Mouse (Mus musculus) stomach, postnatal 0 days (tissue): Measurements from ENCODE around the gene Cd59b. TPM values are rescaled to one million over a fixed set of nuclear protein-coding genes. Genes with fewer than 3 reads are reported as not detected.

Experiments used
- ATAC-seq: fragments of 200-750 bp; cut with Nextera tagmentation; 2 replicates; pipeline ENCODE4 v1.8.0; 2017; ENCODE audit not compliant: low FRiP score, low TSS enrichment
- DNase-seq: peaks from one replicate; pipeline ENCODE4 v3.0.0-alpha.2; 2016; ENCODE audit warnings: low spot score
- H3K27ac ChIP-seq: fragments of 300-500 bp; sonication (generic); replicated peaks from 2 replicates; pipeline ENCODE4 v1.5.1; 2014; ENCODE audit warnings: mild to moderate bottlenecking, control low read depth
- H3K27me3 ChIP-seq: fragments of 300-500 bp; sonication (generic); 2 replicates; pipeline ENCODE4 v1.6.1; 2014; ENCODE audit warnings: low read length; ENCODE audit not compliant: control insufficient read depth, insufficient read depth
- H3K36me3 ChIP-seq: fragments of 300-500 bp; sonication (generic); 2 replicates; pipeline ENCODE4 v1.6.1; 2014; ENCODE audit warnings: low read length, mixed read lengths; ENCODE audit not compliant: control insufficient read depth, insufficient read depth
- H3K4me1 ChIP-seq: fragments of 300-500 bp; sonication (generic); replicated peaks from 2 replicates; pipeline ENCODE4 v1.6.1; 2014; ENCODE audit warnings: antibody characterized with exemption; ENCODE audit not compliant: control insufficient read depth, insufficient read depth
- H3K4me2 ChIP-seq: fragments of 300-500 bp; sonication (generic); replicated peaks from 2 replicates; pipeline ENCODE4 v1.6.1; 2014; ENCODE audit warnings: low read depth, mild to moderate bottlenecking, control low read depth, moderate library complexity
- H3K4me3 ChIP-seq: fragments of 300-500 bp; sonication (generic); 2 replicates; pipeline ENCODE4 v1.5.1; 2014; ENCODE audit warnings: low read depth, low read length, control low read depth
- H3K9ac ChIP-seq: fragments of 300-500 bp; sonication (generic); 2 replicates; pipeline ENCODE4 v1.6.1; 2014; ENCODE audit warnings: mild to moderate bottlenecking, low read length, control low read depth, mixed read lengths
- H3K9me3 ChIP-seq: fragments of 300-500 bp; sonication (generic); 2 replicates; pipeline ENCODE4 v1.6.1; 2016; ENCODE audit warnings: low read length; ENCODE audit not compliant: control insufficient read depth
- CTCF ChIP-seq: IDR thresholded peaks from 2 replicates; pipeline ENCODE4 v1.5.1; 2016; ENCODE audit warnings: antibody characterized with exemption, low read depth, mild to moderate bottlenecking, moderate library complexity
- EP300 ChIP-seq: optimal IDR thresholded peaks from 2 replicates; pipeline ENCODE3; 2016; ENCODE audit warnings: antibody characterized with exemption
- WGBS: fragments of 180-500 bp; shearing (Covaris S2); extraction: QIAGEN DNeasy Blood & Tissue Kit; methylation state at CpG from one replicate; pipeline ENCODE4 v1.1.7; 2014; 5-methylcytosine and 5-hydroxymethylcytosine counted together
- polyA plus RNA-seq: library from polyadenylated mRNA; unstranded; fragments of >200 nt; fragmentation: Nextera tagmentation; extraction: Ambion mirVana; gene quantifications from 2 replicates; pipeline ENCODE4 v1.2.1, GENCODE M21; 2015

The Cd59b gene
- 5.5 and 6.4 TPM in 2 replicates for polyA plus RNA-seq

- 8% methylated on average over 13 of the region's 13 CpGs for WGBS
Observed at GRCm38 (mm10) chr2:104069704-104070185, at the start of gene Cd59b. Gene Cd59b (plus strand): TSS chr2:104069849.

GRCm38 (mm10) chr2:104023096-104023495 lies 46.6 kb upstream of the Cd59b start:
- TF ChIP-seq CTCF (no peak), EP300 (no peak)
- ATAC-seq, result no peak
- WGBS, result 70% methylated on average over 7 of the region's 7 CpGs

More at GRCm38 (mm10) chr2:104069704-104070185, at the start of gene Cd59b:
- Histone ChIP-seq H3K9ac (0 out of 2 replicates have a peak within 1 kb of the TSS, but pooled peaks have one; percentile 13), H3K4me1 (no peaks in the 10 kb centered on the region), H3K9me3 (no peaks in the 10 kb centered on the region), H3K4me3 (peak within 1 kb of the TSS; percentile 32), H3K4me2 (peak within 1 kb of the TSS; percentile 47), H3K36me3 (no peaks in the 10 kb centered on the region), H3K27me3 (no peaks in the 10 kb centered on the region), H3K27ac (no peak within 1 kb of the TSS)
- ATAC-seq, result peak; percentile 89
- DNase-seq, result peak; percentile 85
- TF ChIP-seq EP300, result no peak
- TF ChIP-seq CTCF, result no peak

GRCm38 (mm10) chr2:104024656-104025055 lies 45.0 kb upstream of the Cd59b start:
- Histone ChIP-seq H3K4me3 (no peak overlapping the region), H3K27me3 (no peaks in the 10 kb centered on the region), H3K36me3 (no peaks in the 10 kb centered on the region), H3K9ac (no peak overlapping the region), H3K4me2 (no peak overlapping the region), H3K9me3 (no peaks in the 10 kb centered on the region), H3K4me1 (no peaks in the 10 kb centered on the region), H3K27ac (no peak overlapping the region)
- ATAC-seq, result no peak
- no peak for DNase-seq
- no peak for TF ChIP-seq EP300
- no peak for TF ChIP-seq CTCF
- 87% methylated on average over 4 of the region's 4 CpGs for WGBS

More at GRCm38 (mm10) chr2:104023096-104023495, 46.6 kb upstream of the Cd59b start:
- Histone ChIP-seq H3K4me2 (no peak overlapping the region), H3K4me3 (no peak overlapping the region), H3K4me1 (no peaks in the 10 kb centered on the region), H3K36me3 (no peaks in the 10 kb centered on the region), H3K9ac (no peak overlapping the region), H3K27ac (no peak overlapping the region), H3K9me3 (no peaks in the 10 kb centered on the region), H3K27me3 (no peaks in the 10 kb centered on the region)
- DNase-seq, result no peak

DNA sequence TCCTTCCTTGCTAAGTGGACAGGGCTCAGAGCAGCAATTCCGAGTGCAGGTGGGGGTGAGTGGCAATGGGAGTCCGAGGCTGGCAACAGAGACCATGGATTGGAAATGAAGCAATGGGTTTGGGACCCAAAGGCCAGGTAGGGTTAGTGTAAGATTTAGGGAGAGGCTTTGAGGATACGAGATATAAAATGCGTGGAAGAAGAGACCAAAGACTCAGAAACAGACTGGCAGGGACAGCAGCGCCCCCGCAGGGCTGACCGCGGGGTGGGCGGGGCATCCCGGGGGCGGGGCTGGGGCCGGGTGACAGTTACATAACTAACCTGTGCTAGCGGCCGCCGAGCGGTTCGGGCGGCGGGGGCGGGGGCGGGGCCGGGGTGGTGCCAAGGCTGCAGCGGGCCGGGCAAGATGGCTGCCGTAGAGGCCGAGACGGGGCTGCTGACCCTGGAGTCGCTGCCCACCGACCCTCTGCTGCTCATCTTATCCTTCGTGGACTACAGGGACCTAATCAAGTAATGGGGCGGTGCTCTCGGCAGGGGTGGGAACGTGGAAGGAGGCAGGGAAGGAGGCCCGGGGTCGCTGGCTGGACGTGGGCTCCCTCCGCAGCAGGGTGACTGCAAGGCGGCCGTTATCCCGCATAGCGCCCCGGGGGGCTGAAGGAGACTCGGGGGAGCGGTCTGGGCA lies 42.1 kb upstream of the Cd59b start, which contains the start of gene Fbxo3:
Gene Fbxo3 (plus strand): TSS at position 264 of the 681 bp plus-strand sequence.
- ATAC-seq, result peak; percentile 96
- peak within 1 kb of the TSS; percentile 97 for H3K4me3 ChIP-seq
- no peaks in the 10 kb centered on the region for H3K9me3 ChIP-seq
- peak within 1 kb of the TSS; percentile 77 for H3K27ac ChIP-seq
- H3K9ac ChIP-seq, result peak within 1 kb of the TSS; percentile 97
- no peaks in the 10 kb centered on the region for H3K27me3 ChIP-seq
- peak within 1 kb of the TSS; percentile 87 for H3K4me2 ChIP-seq
- DNase-seq, result peak; percentile 95
- TF ChIP-seq CTCF, result peak; percentile 56
- no peak for TF ChIP-seq EP300
- no peaks in the 10 kb centered on the region for H3K4me1 ChIP-seq
- H3K36me3 ChIP-seq, result no peaks in the 10 kb centered on the region
- under 1% methylated on average over 44 of the region's 44 CpGs for WGBS

GRCm38 (mm10) chr2:104028139-104028723 lies 41.4 kb upstream of the Cd59b start, which contains the start of gene 4931422A03Rik:
Gene 4931422A03Rik (minus strand): TSS chr2:104028361.
- no peaks in the 10 kb centered on the region for H3K4me1 ChIP-seq
- under 1% methylated on average over 32 of the region's 32 CpGs for WGBS
- H3K4me2 ChIP-seq, result peak within 1 kb of the TSS; percentile 87
- DNase-seq, result peak; percentile 42
- H3K4me3 ChIP-seq, result peak within 1 kb of the TSS; percentile 97
- no peak for TF ChIP-seq CTCF
- no peak for TF ChIP-seq EP300
- no peaks in the 10 kb centered on the region; the same call in 1 of the 2 replicates for H3K36me3 ChIP-seq
- peak within 1 kb of the TSS; percentile 77 for H3K27ac ChIP-seq
- H3K27me3 ChIP-seq, result no peaks in the 10 kb centered on the region
- no peaks in the 10 kb centered on the region for H3K9me3 ChIP-seq
- H3K9ac ChIP-seq, result peak within 1 kb of the TSS; percentile 97
- ATAC-seq, result peak; percentile 65

DNA sequence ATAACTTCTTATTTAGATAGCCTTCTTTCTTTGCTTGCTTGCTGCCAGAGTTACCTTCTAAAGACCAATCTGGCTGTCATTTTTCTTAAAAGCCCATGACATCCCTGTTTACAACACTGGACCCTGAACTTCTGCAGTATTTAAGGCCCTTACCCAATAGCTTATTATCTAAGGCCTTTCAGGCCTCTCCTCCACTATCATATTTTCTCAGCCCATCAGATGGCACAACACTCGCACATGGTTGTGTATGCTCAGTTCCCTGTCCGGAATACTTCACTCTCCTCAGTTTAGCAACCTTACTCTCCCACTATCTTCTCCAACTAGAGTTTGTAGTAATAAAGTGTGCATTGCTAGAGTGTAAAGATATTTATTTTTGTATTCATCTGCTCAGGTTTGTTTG lies 40.6 kb upstream of the Cd59b start:
- Histone ChIP-seq H3K4me2 (peak overlapping the region; percentile 87), H3K9ac (no peak overlapping the region)
- TF ChIP-seq EP300, result no peak
- no peak for TF ChIP-seq CTCF

More for the DNA sequence above, 40.6 kb upstream of the Cd59b start:
- DNase-seq, result no peak
- 40% methylated on average over 2 of the region's 2 CpGs for WGBS
- Histone ChIP-seq H3K27me3 (no peaks in the 10 kb centered on the region), H3K9me3 (no peaks in the 10 kb centered on the region), H3K36me3 (no peaks in the 10 kb centered on the region; the same call in 1 of the 2 replicates), H3K4me3 (peak overlapping the region; percentile 97), H3K27ac (no peak overlapping the region), H3K4me1 (no peaks in the 10 kb centered on the region)
- no peak for ATAC-seq
